Mouse (Mus musculus): ENCODE measurements around the gene Tex26.

- TF ChIP-seq CTCF (IDR thresholded peaks at IDR 0.05; ENCODE audit: insufficient read depth, low read depth, low read length), result no peak
- TF ChIP-seq POLR2A (IDR thresholded peaks at IDR 0.05; ENCODE audit: insufficient read depth, low read depth, low read length), result no peak
Measured at GRCm38 (mm10) chr5:149430943-149431342, 8.5 kb upstream of the Tex26 start.
